Mouse (Mus musculus): ENCODE results near the gene Ddx47.

DNA sequence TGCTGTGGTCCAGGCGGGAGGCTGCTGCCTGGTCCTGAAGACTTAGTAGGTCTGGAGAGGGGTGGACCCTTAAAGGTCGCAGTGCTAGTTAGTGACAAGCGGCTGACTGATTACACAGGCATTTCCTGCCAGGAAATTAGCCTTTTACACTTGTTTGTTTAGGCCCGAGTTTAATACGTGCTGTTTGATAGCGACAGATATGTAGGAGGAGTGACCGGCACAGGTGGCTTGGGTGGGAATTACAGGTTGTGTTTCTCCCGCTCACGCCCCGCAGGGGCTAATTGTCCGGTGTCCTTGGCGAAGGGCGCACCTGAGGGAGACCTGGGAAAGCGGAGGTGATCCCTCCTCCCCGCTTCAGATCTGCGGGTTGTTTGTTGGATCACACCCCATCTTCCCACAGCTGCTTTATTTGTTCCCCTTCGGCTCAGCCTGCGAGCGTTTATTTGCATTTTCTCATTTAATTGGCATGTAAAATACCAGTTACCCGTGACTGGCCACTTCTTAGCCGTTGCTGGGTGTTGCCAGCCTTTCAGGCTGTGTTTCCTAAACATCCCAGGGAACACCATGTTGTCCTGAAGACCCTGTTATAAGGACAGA is 29.0 kb downstream of the Ddx47 start:
- no peak for TF ChIP-seq POLR2A (IDR thresholded peaks at IDR 0.05; ENCODE audit: low read depth, low read length)
- no peak for TF ChIP-seq CTCF (IDR thresholded peaks at IDR 0.05; ENCODE audit: borderline replicate concordance, insufficient read depth, low read length)

All from embryonic fibroblast, embryonic 13.5 days (primary cell).